Mouse (Mus musculus): ENCODE measurements at regions not wholly inside any gene's neighbourhood (a gene's known extent, or its start where the extent isn't known, plus 50 kb on each side); places are given as distances from the start of the nearest gene placed in this dataset.

GRCm38 (mm10) chr17:83899588-83900152 is 51.9 kb upstream of the Haao start:
- Histone ChIP-seq H3K4me1 (ENCODE audit: control insufficient read depth, insufficient read depth, low read length) (no peaks in the 10 kb centered on the region), H3K27ac (ENCODE audit: insufficient read depth, low read length) (no peak overlapping the region), H3K4me3 (replicated peaks; ENCODE audit: insufficient read depth, low read depth, low read length) (no peak overlapping the region), H3K27me3 (ENCODE audit: control insufficient read depth, insufficient read depth, low read length) (no peaks in the 10 kb centered on the region)
- TF ChIP-seq CTCF (IDR thresholded peaks at IDR 0.05; ENCODE audit: borderline replicate concordance, insufficient read depth, low read depth, low read length) (no peak), POLR2A (IDR thresholded peaks at IDR 0.05; ENCODE audit: borderline replicate concordance, insufficient read depth, low read length) (no peak)
- 84% methylated on average over 7 of the region's 7 CpGs for WGBS
- DNase-seq, result no peak

- Histone ChIP-seq H3K27ac (ENCODE audit: insufficient read depth, low read length) (no peak overlapping the region), H3K4me1 (ENCODE audit: control insufficient read depth, insufficient read depth, low read length) (no peaks in the 10 kb centered on the region), H3K4me3 (replicated peaks; ENCODE audit: insufficient read depth, low read depth, low read length) (no peak overlapping the region), H3K27me3 (ENCODE audit: control insufficient read depth, insufficient read depth, low read length) (no peaks in the 10 kb centered on the region)
- WGBS, result 88% methylated on average over 5 of the region's 5 CpGs
- TF ChIP-seq CTCF (IDR thresholded peaks at IDR 0.05; ENCODE audit: borderline replicate concordance, insufficient read depth, low read depth, low read length) (no peak), POLR2A (IDR thresholded peaks at IDR 0.05; ENCODE audit: borderline replicate concordance, insufficient read depth, low read length) (no peak)
- DNase-seq, result no peak
These were observed 50.8 kb upstream of the Haao start for GRCm38 (mm10) chr17:83898531-83898930.

All from cerebellum, adult 2 months (tissue).